Mouse (Mus musculus) CH12.LX (cell line): Measurements from ENCODE around the gene Galnt18. TPM values are rescaled to one million over a fixed set of nuclear protein-coding genes. Genes with fewer than 3 reads are reported as not detected.

Experiments
- DNase-seq: peaks from one replicate; pipeline ENCODE4 v3.0.0-alpha.2; 2013; ENCODE audit errors: extremely low read depth
- H3K27ac ChIP-seq: 2 replicates; pipeline ENCODE4 v1.5.1; 2012; ENCODE audit warnings: low read depth, mild to moderate bottlenecking, control low read depth, moderate library complexity; ENCODE audit not compliant: insufficient read depth
- H3K27me3 ChIP-seq: replicated peaks from 2 replicates; pipeline ENCODE3; 2012; ENCODE audit warnings: inconsistent platforms
- H3K36me3 ChIP-seq, 2 experiments: replicated peaks in 1 of 2; 2 replicates each; pipeline versions ENCODE3 to v1.6.1; 2012; ENCODE audit warnings: inconsistent platforms in 1 of 2, low read length in 1 of 2, mild to moderate bottlenecking in 1 of 2, mixed read lengths in 1 of 2, moderate library complexity in 1 of 2; ENCODE audit not compliant: control insufficient read depth in 1 of 2, insufficient read depth in 1 of 2
- H3K4me1 ChIP-seq, 2 experiments: 2 replicates each; pipeline ENCODE4 v1.6.1; 2012; ENCODE audit warnings: inconsistent platforms in 1 of 2, moderate library complexity in 1 of 2; ENCODE audit not compliant: insufficient read depth in 2 of 2, control insufficient read depth in 1 of 2
- H3K4me2 ChIP-seq: 2 replicates; pipeline ENCODE4 v1.6.1; 2012; ENCODE audit warnings: low read depth, mild to moderate bottlenecking, control low read depth; ENCODE audit not compliant: poor library complexity, insufficient read depth, severe bottlenecking
- H3K4me3 ChIP-seq, 3 experiments: fragments of 150-350 bp in 1 of 3; sonication (generic) in 1 of 3; replicated peaks in 1 of 3; 2 replicates each; pipeline versions ENCODE3 to v1.5.1; 2011 to 2012; ENCODE audit warnings: low read depth in 2 of 3, low read length in 2 of 3, mild to moderate bottlenecking in 2 of 3, moderate library complexity in 2 of 3, control low read depth in 1 of 3, improper control_type of control experiment in 1 of 3, inconsistent platforms in 1 of 3, mixed read lengths in 1 of 3; ENCODE audit not compliant: poor library complexity in 1 of 3
- H3K79me2 ChIP-seq: replicated peaks from 2 replicates; pipeline ENCODE4 v1.6.1; 2012; ENCODE audit warnings: mild to moderate bottlenecking, moderate library complexity; ENCODE audit not compliant: control insufficient read depth, poor library complexity, insufficient read depth, severe bottlenecking; ENCODE audit errors: extremely low read depth
- H3K9ac ChIP-seq: 2 replicates; pipeline ENCODE4 v1.6.1; 2012; ENCODE audit warnings: low read depth, mild to moderate bottlenecking, control low read depth, moderate library complexity; ENCODE audit not compliant: insufficient read depth
- H3K9me3 ChIP-seq: replicated peaks from 2 replicates; pipeline ENCODE3; 2012; ENCODE audit warnings: low read length, inconsistent platforms, mixed read lengths
- BHLHE40 ChIP-seq: IDR thresholded peaks from 2 replicates; pipeline ENCODE4 v1.6.1; 2011; ENCODE audit warnings: mild to moderate bottlenecking, low read depth, low read length, improper control_type of control experiment
- CHD2 ChIP-seq: IDR thresholded peaks from 2 replicates; pipeline ENCODE4 v1.6.1; 2011; ENCODE audit warnings: low read length, improper control_type of control experiment
- CTCF ChIP-seq, 2 experiments: IDR thresholded peaks in 1 of 2; conservative IDR thresholded peaks in 1 of 2; 2 replicates each; pipeline ENCODE4 v1.5.1; 2011 to 2012; ENCODE audit warnings: low read depth in 2 of 2, low read length in 2 of 2, improper control_type of control experiment in 1 of 2, inconsistent platforms in 1 of 2, mild to moderate bottlenecking in 1 of 2, moderate library complexity in 1 of 2
- E2F4 ChIP-seq: IDR thresholded peaks from 2 replicates; pipeline ENCODE4 v1.6.1; 2011; ENCODE audit warnings: low read depth, low read length, improper control_type of control experiment; ENCODE audit not compliant: insufficient replicate concordance
- JUN ChIP-seq: IDR thresholded peaks from 2 replicates; pipeline ENCODE4 v1.6.1; 2011; ENCODE audit warnings: low read depth, mild to moderate bottlenecking, low read length, improper control_type of control experiment, moderate library complexity; ENCODE audit not compliant: insufficient read depth
- JUND ChIP-seq: conservative IDR thresholded peaks from 2 replicates; pipeline ENCODE4 v1.6.1; 2011; ENCODE audit warnings: low read depth, low read length, improper control_type of control experiment
- KAT2A ChIP-seq: IDR thresholded peaks from 2 replicates; pipeline ENCODE4 v1.6.1; 2012; ENCODE audit warnings: low read length, improper control_type of control experiment, inconsistent platforms; ENCODE audit not compliant: insufficient replicate concordance
- MAX ChIP-seq: IDR thresholded peaks from 2 replicates; pipeline ENCODE4 v1.6.1; 2011; ENCODE audit warnings: low read length, improper control_type of control experiment
- MEF2A ChIP-seq: IDR thresholded peaks from 2 replicates; pipeline ENCODE4 v1.6.1; 2014; ENCODE audit warnings: low read depth, mild to moderate bottlenecking, inconsistent platforms, low read length, improper control_type of control experiment, borderline replicate concordance
- MXI1 ChIP-seq: IDR thresholded peaks from 2 replicates; pipeline ENCODE4 v1.6.1; 2011; ENCODE audit warnings: mild to moderate bottlenecking, low read depth, low read length, improper control_type of control experiment
- NELFE ChIP-seq: IDR thresholded peaks from 2 replicates; pipeline ENCODE4 v1.6.1; 2011; ENCODE audit warnings: low read depth, low read length, improper control_type of control experiment
- PAX5 ChIP-seq: IDR thresholded peaks from 2 replicates; pipeline ENCODE4 v1.6.1; 2012; ENCODE audit warnings: low read length, inconsistent platforms, mixed read lengths
- SMC3 ChIP-seq: IDR thresholded peaks from 2 replicates; pipeline ENCODE4 v1.6.1; 2011; ENCODE audit warnings: low read depth, low read length, improper control_type of control experiment
- UBTF ChIP-seq: IDR thresholded peaks from 2 replicates; pipeline ENCODE4 v1.6.1; 2012; ENCODE audit warnings: low read depth, mild to moderate bottlenecking, inconsistent platforms, low read length, improper control_type of control experiment, moderate library complexity
- USF1 ChIP-seq: IDR thresholded peaks from 2 replicates; pipeline ENCODE4 v1.6.1; 2014; ENCODE audit warnings: low read depth, mild to moderate bottlenecking, inconsistent platforms, low read length, improper control_type of control experiment
- USF2 ChIP-seq: conservative IDR thresholded peaks from 2 replicates; pipeline ENCODE4 v1.6.1; 2011; ENCODE audit warnings: low read depth, low read length, improper control_type of control experiment
- ZC3H11A ChIP-seq: IDR thresholded peaks from 2 replicates; pipeline ENCODE4 v1.6.1; 2012; ENCODE audit warnings: low read depth, mild to moderate bottlenecking, inconsistent platforms, low read length, improper control_type of control experiment
- ZKSCAN1 ChIP-seq: IDR thresholded peaks from 2 replicates; pipeline ENCODE4 v1.6.1; 2012; ENCODE audit warnings: low read depth, inconsistent platforms, low read length, improper control_type of control experiment, borderline replicate concordance
- ZMIZ1 ChIP-seq: IDR thresholded peaks from 2 replicates; pipeline ENCODE4 v1.6.1; 2012; ENCODE audit warnings: low read depth, mild to moderate bottlenecking, inconsistent platforms, low read length, improper control_type of control experiment
- ZNF384 ChIP-seq: IDR thresholded peaks from 2 replicates; pipeline ENCODE4 v1.6.1; 2012; ENCODE audit warnings: low read depth, low read length, improper control_type of control experiment, inconsistent platforms
- dilution Hi-C: fragments of 300-500 bp; cut with MboI; formaldehyde crosslinking; loops from 2 replicates; pipeline ENCODE4 v1.14.3; 2020; ENCODE audit warnings: low sequenced_read_pairs; ENCODE audit not compliant: extremely low pct_unique_long_range_greater_than_20kb, extremely low pct_ligation_motif_present
- in situ Hi-C: fragments of 300-500 bp; cut with MboI; formaldehyde crosslinking; loops from 3 replicates; pipeline ENCODE4 v1.14.3; 2019; ENCODE audit warnings: low sequenced_read_pairs, low pct_ligation_motif_present, low pct_unique_long_range_greater_than_20kb, mixed read lengths
- polyA plus RNA-seq: library from polyadenylated mRNA; unstranded; fragments of >175 nt; gene quantifications from 2 replicates; pipeline ENCODE4 v1.2.1, GENCODE M21; 2012; ENCODE audit warnings: low read depth; ENCODE audit not compliant: insufficient read length
- total RNA-seq, 2 experiments: library from RNA; depleted of rRNA; stranded (reverse); fragments of 300-350 nt in 1 of 2; fragments of >200 nt in 1 of 2; gene quantifications; 2 replicates each; pipeline ENCODE4 v1.2.3; 2012 to 2014

Galnt18 gene
- total and polyA plus RNA-seq, 3 experiments = 0.04 TPM; not detected in 2

DNA sequence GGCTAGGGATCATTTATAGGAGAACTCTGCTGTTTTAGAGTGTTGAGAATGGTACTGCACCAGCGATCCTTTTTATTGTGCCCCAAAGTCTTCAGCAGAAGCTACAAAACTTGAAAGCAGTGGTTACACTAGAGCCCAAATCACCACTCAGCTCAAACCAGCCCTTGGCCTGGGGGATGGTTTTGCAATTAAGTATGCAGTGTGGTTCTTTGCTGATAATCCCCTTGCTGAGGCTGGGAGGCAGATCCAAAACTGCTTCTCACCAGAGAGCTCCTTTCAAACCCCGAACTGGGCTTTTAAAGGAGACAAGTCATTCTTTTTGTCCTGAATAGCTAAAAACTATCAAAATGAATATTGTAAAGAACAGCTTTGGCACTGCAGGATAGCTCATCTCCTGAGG, 346.6 kb downstream of the Galnt18 start:
- H3K9me3 ChIP-seq = no peaks in the 10 kb centered on the region
- no peaks in the 10 kb centered on the region for H3K27me3 ChIP-seq
- H3K36me3 ChIP-seq = no peaks in the 10 kb centered on the region
- no peak overlapping the region for H3K27ac ChIP-seq
- H3K9ac ChIP-seq = no peak overlapping the region
- DNase-seq = peak; percentile 57
- no peaks in the 10 kb centered on the region for H3K79me2 ChIP-seq
- dilution Hi-C loops = no loop called here
- no peak overlapping the region for H3K4me3 ChIP-seq
- TF ChIP-seq MEF2A (no peak), ZC3H11A (no peak), USF1 (no peak), NELFE (no peak), JUND (no peak), JUN (no peak), E2F4 (no peak), BHLHE40 (no peak), KAT2A (no peak), CTCF (conservative IDR thresholded peaks at IDR 0.05 in 1 of 2, IDR thresholded peaks at IDR 0.05 in 1 of 2; ENCODE audit: low read depth in 2 of 2, low read length in 2 of 2) (no peak), ZKSCAN1 (no peak), PAX5 (no peak), UBTF (no peak), MAX (no peak)
- TF ChIP-seq, all 38 proteins: peak for 0
- in situ Hi-C loops = no loop called here
- H3K4me2 ChIP-seq = no peak overlapping the region
- peaks cover 0 to 22% of the 10 kb centered on the region in 2 experiments; a peak in 2 of 4 replicates for H3K4me1 ChIP-seq

DNA sequence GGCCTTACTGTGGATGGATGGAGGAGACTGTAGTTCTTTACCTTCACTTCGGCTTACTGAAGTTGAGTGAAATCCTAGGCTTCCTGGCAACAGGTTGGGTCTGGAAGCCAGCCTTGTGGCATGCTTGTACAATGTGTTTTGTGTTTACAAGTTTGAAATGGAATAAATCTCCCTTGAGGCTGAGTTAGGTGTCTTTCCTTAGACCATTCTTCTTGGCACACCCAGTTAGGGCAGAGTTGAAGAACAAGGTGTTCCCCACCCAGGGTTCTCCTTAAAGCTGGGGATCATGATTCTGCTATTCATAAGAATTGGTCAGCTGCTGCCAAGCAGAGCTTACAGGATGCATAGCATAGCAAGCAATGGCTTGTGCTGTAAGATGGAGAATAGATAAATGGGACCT, 352.4 kb downstream of the Galnt18 start:
- in situ Hi-C loops (no loop called here), dilution Hi-C loops (no loop called here)
- Histone ChIP-seq H3K4me1 (peaks cover 0 to 7% of the 10 kb centered on the region in 2 experiments; a peak in 2 of 4 replicates), H3K27me3 (no peaks in the 10 kb centered on the region), H3K79me2 (no peaks in the 10 kb centered on the region), H3K4me2 (no peak overlapping the region), H3K27ac (no peak overlapping the region), H3K9me3 (no peaks in the 10 kb centered on the region), H3K9ac (no peak overlapping the region), H3K36me3 (no peaks in the 10 kb centered on the region), H3K4me3 (no peak overlapping the region)
- no peak for DNase-seq
- TF ChIP-seq ZC3H11A (no peak), BHLHE40 (no peak), ZNF384 (no peak), MXI1 (no peak), JUND (no peak), MAX (no peak), USF2 (no peak), CHD2 (no peak), ZMIZ1 (no peak), SMC3 (no peak), MEF2A (no peak)

Other genes with a start within 250 kb of the Galnt18 start
- 35.0 and 38.9 TPM in 2 replicates for gene Usp47, start 243.5 kb upstream of the Galnt18 start, total RNA-seq (2012; rRNA removed)
- gene Usp47, start 243.5 kb upstream of the Galnt18 start, total RNA-seq (2014; rRNA removed) = 35.8 and 42.5 TPM in 2 replicates
- gene Usp47, start 243.5 kb upstream of the Galnt18 start, polyA plus RNA-seq = 36.6 and 36.8 TPM in 2 replicates